Mouse (Mus musculus) testis, postnatal 10 days (tissue): ENCODE measurements around the gene Rptor.

Experiments
- DNase-seq: peaks from one replicate; pipeline ENCODE4 v3.0.0; 2021; ENCODE audit warnings: low spot score

Rptor gene

DNA sequence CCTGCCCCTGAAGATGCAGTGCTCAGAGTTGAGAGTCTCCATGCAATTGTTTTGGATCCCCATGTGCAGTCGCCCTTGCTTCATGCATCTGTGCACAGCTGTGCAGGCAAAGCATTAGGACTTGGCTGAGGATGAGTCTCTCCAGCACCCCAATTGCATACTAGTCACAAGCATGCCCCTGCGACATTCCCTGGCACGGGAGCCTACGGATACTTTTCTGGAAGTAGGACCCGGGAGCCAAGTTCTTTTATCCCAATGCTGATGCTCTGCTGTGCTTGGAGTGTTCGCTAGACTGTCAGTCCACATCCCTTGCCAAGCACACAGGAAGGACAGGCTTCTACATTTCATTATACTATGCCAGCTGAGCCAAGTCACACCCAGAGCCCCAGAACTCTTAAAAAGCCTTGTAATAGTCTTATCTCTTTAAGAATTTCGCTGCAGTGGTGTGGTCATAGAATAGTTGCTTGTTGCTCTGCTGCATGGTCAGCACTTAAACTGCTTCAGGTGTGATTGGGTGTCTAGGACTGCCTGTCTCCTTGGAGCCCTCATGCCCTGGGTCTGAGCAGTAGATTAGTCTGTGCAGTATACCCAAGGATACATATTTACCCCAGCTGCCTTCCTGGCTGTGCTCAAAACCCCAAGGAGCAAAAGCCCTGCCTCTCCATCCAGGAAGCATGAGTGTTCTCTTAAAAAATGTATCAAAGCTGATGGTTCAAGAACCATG, 183.1 kb downstream of the Rptor start:
- no peak for DNase-seq

GRCm38 (mm10) chr11:119786385-119786880, 183.7 kb downstream of the Rptor start:
- DNase-seq, result no peak

GRCm38 (mm10) chr11:119788488-119788887, 185.8 kb downstream of the Rptor start:
- DNase-seq, result no peak

DNA sequence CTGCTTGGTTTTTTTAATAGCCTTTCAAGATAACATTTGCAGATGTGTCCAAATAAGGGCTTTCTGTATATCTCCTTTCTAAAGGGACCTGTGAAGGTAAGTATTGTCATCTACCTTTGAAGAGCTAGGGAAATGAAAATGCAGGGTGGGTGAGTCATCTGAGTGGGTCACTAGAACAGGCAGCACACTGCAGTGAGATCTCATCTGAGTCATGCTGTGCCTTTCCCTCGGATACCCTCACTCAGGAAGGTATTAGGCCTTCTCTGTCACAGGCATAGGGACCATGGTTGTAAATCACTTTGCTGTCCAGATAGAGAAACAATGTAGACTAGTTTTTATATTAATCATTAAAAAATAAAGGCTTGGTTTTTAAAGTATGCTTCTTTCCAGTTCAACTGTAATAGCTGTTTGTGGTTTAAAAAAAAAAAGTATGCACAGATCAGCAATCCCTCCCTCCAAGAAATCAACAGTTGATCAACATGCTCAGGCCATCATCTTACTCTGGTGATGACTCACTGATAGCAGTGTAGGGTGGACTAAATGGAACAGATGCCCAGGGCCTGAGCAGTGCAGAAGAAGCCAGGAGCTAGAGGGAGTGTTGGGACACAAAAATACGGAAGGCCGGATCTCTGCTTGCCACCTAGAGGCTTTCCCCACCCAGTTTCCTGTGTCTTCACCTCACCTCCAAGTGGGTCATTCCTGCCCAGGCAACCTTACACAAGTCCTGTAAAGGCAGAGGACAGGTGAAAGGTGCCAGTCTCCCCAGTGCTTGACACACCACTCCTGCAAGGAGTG, 186.4 kb downstream of the Rptor start:
- DNase-seq, result no peak

DNA sequence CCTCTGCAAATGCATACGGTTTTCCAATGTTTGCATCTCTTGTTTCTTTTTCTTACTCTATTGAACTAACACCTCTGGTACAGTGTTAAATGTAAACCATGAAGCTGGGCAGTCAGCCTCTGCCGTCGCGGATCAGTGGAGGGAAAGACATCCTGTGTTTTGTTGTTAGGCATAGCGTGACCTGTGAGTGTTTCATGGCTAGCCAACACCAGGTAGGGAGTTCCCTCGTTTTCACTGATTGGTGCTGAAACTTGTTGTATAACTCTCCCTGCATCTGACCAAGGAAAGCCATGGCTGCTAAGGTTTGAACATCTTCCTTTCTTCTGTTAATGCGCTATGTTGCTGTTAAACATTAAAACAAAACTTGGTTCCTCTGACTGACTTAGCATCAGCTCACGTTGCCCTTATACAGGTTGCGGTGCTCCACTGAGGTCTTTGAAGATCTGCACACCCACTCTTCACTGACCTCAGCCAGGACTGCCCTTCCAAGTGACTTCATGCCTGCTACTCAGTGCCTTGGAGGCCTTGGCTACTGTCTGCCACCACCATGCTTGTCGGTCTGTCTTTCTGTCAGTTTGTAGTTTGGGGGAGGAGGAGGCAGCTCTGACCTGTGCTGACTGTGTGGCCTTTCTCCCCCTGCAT, 189.3 kb downstream of the Rptor start:
- no peak for DNase-seq

DNA sequence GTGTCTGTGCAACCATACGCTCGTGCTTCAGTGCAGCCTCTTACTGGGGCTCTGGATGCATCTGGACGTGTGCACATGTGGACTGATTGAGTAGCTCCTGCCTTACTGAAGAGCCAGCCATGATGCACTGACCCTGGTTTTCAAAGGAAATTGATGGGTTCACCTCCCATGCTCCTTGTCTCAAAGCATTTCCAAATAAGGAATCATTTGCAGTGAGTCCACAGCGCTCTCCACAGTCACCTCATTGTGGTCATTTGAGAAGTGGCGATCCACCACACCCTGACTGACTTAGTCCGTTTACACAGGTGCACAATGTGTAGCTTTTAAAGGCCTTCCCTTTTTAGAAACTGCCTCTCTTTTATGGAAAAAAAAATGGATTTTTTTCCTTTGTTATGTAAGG, 190.7 kb downstream of the Rptor start:
- no peak for DNase-seq

- DNase-seq, result no peak
Measured at GRCm38 (mm10) chr11:119794020-119794419, 191.3 kb downstream of the Rptor start.

DNA sequence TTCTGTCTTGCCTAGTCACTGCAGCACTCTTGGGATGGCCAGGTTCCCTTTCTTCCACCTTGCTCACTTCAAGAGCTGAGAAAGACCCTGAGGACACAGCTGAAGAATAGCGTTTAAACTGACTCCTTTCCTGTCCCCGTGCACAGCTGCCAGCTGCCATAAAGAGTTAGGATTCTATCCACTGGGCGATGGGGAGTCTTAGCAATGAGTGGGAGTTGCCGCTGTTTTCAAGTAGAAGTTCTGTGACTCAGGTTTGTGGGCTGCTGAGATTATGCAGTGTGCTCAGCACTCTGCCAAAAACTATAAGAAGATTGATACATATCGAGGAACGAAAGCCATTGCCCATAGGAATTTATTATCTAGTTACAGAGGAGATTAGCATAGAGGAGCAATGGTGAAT, 192.0 kb downstream of the Rptor start:
- DNase-seq, result no peak

GRCm38 (mm10) chr11:119796406-119796805, 193.7 kb downstream of the Rptor start:
- DNase-seq, result no peak

DNA sequence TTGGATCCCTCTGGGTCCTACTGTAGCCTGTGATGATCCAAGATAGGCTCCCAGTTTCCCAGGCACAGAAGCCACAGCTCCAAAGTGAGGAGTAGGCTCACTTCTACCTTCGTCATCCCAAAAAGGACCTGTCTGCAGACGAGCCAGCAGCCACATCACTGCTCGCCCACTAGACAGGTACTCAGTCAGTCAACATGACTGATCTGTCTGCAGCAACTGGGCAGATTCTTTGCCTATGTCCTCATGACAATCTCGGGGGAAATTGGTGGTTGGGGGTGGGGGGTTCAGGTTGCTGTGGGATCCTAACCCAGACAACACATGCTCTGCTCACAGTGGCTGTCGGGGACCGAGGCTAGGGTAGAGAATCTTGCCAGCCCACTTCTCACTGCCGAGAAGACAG, 194.1 kb downstream of the Rptor start:
- no peak for DNase-seq

DNA sequence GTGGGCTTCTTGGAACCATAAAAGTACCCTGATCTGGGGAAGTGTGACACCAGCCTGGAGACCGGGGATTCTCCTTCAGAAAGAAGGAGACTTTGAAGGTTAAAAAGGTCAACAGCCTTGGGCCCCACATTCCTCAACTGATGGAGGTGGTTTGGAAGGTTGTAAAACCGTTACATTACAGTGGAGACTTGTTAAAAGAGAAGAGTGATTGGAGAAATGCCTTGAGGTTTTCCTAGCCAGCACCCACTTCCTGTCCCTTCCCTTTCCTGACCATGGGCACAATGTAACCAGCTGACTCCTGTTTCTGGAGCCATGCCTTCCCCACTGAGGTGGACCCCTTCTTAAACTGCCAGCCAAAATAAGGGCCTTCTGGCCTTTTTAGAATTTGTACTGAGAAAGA, 196.8 kb downstream of the Rptor start:
- DNase-seq, result no peak

- no peak for DNase-seq
Measured at GRCm38 (mm10) chr11:119801855-119802254, 199.2 kb downstream of the Rptor start.

DNA sequence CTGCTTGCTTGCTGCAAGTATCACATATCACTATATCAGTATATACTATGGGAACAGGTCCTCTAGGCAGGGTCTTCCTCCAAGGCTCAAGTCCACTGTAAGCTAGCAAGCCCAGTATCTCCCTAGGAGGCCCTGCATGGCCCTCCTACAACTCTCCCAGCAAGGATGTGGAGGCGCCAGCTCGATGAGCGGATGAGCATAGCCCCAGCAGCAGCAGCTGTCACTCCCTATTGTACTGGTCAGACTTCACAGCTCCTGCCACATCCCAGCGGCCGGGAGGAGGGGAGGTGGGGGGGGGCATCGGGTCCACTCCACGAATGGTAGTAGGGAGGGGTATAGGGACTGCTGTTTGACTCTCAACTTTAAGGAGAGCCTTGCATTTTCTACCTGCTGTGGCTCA, 200.2 kb downstream of the Rptor start:
- DNase-seq, result no peak

- DNase-seq, result no peak
Measured at GRCm38 (mm10) chr11:119804392-119804791, 201.7 kb downstream of the Rptor start.

DNA sequence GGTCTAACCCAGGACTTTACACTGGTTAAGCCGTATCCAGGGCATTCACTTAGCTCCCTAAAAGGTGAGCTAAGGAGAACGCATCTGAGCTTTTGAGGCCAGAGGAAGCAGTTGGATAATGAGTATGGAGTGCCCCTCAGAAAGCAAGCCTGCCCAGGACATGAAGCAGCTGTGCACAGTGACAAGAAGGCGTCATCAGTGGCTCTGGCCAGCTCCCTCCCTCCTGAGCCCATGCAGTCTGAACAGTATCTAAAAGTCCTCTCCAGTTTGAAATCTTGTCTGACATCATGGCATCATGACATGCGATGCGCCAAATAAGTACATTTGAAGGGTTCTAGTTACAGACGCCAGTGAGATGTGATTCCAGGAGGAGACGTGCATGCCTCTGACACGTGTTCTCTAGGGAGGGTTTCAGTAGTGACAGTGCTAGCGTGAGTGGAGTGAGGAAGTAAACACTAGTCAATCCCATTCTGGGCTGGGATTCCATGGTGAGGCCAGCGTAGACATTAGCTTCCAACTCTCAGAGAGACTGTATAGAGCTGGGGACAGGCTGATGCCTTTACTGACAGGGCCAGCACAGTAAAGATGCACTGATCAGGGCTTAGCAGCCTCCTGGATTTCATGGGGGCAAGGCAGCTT, 202.5 kb downstream of the Rptor start:
- no peak for DNase-seq

GRCm38 (mm10) chr11:119806539-119806938, 203.8 kb downstream of the Rptor start:
- DNase-seq, result no peak

GRCm38 (mm10) chr11:119807431-119808031, 204.8 kb downstream of the Rptor start:
- no peak for DNase-seq

DNA sequence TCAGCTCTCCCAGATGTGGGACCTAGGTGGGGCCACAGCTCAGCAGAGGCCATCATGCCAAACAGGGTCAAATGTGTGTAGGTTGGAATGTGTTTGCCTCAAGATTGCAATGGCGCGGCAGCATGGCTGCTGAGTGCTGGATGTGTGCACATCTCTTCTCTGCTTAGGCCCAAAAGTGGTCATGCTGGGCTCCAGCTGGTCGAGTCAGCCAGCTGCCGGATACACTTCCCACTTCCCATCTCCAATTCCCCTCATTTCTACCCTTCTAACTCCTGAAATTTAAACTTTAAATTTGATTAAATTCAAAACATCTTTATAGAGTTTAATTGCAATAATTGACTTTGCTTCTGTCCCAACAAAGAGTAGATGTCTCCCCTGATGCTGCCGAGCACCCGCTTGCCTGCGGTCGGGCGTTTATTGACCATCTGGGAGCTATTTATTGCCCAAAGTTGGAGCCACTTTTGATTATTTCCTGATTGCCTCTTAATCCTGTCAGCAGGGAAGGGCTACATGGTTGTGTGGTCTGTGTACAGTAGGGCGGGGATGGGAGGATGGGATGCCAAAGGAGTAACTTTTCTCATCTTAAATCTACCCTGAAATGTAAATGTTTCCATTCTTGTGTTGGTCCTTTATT, 206.1 kb downstream of the Rptor start:
- DNase-seq, result no peak

- no peak for DNase-seq
Measured at GRCm38 (mm10) chr11:119809309-119809708, 206.6 kb downstream of the Rptor start.

DNA sequence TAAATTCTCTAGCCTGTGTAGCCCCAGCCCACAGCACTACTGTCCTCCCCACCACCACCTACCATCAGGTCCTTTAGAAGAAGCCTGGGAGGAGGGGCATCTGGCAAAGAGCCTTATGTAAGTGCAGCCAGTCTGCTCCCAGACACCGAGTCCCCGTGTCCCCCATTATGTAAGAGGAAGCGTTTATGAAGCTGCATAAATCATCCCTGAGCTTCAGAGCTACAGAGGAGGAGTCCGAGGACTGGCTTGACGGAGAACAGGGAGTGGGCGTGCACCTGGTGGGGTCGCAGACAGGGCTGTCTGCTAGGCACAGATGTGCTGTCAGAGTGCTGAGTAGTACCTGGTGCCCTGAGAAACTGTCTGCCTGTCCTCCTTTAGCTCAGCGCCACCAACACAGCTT, 208.3 kb downstream of the Rptor start:
- DNase-seq, result no peak

GRCm38 (mm10) chr11:119811598-119811997, 208.9 kb downstream of the Rptor start:
- DNase-seq, result no peak

DNA sequence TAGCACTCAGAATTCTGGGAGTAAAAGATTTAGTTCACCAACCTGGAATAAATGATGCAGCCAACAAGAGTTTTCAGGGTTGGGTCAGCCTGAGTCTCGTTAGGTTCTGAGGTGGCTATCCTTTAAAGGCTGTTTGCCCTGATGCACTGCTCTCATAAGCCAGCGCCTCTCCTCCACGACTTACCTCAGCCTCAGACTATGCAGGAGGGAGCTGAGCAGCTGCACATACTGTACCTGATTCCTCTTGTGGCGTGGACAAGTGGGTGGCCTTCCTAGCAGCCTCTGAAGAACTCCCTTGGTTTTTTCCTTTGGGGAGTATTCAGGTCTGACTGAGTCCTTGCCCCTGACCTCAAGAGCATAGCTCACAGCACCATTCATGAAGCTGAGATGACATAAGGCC, 209.4 kb downstream of the Rptor start:
- no peak for DNase-seq
